Mouse (Mus musculus): ENCODE results near the gene Cfap43.

Cfap43 gene

GRCm38 (mm10) chr19:47885886-47886285 is 33.2 kb downstream of the Cfap43 start:
- DNase-seq (ENCODE audit: low spot score), result no peak

DNA sequence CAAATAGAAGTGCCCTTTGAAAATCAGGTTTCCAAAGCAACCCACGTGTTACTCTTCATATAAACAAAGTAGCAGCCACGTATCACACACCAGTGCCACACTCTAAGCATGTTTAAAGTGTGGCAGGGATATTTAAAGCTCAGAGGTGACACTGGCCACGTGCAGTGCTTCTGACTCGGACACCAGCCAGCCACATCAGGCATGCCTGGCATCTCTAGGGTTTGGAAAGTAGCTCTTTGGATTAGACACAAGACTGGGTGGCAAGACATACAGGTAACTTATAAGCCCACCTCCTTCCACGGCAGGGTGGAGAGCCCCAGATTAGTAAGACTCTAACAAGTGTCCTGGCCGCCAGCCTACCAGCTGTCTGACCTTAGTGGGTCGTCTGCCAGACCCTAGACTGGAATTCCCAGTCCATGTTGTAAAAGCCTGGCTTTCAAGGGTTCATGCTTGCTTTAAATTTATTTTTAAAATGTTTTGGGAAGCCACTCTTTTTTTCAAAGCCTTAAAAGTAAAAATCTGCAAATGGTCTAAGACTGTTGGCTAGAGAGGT is 33.8 kb downstream of the Cfap43 start:
- no peak for DNase-seq (ENCODE audit: low spot score)

GRCm38 (mm10) chr19:47884296-47885085 is 34.6 kb downstream of the Cfap43 start:
- no peak for DNase-seq (ENCODE audit: low spot score)

GRCm38 (mm10) chr19:47882882-47883254 is 36.2 kb downstream of the Cfap43 start:
- peak; percentile 22 for DNase-seq (ENCODE audit: low spot score)

DNA sequence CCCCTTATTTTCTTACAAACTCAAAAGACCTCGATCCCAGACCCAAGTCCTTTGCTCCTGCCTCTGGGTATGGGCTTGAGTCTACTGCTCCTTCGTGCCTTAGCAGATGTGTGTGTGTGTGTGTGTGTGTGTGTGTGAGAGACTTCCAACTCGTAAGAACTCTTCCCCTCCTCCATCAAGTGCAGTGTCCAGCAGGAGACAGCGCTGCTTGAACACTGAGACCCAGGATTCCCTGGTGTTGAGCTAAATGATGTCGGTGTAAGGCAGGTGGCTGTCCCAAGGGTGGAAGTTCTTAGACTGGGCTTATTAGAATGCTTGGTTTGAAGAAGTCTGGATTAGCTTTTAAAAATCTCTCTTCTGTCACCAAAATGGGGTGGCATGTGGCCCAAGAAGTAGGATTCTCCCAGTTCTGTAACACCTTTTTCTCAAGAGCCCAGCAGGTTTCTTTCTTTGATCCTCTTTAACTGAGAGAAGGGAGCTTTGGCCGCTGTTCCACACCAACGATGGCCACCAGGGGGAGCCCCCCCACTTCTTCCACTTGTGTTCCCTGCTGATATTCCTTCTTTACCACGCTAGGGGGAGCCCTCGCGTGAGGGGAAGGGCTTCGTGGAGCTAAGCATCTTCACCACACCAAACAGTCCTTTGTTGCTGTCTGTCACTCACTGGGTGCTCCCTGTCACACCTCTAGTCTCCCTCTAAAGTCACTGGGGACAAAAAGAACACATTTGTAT is 36.8 kb downstream of the Cfap43 start:
- peak; percentile 94 for DNase-seq (ENCODE audit: low spot score)

- DNase-seq (ENCODE audit: low spot score), result no peak
These were observed 37.5 kb downstream of the Cfap43 start for GRCm38 (mm10) chr19:47881538-47881937.

- DNase-seq (ENCODE audit: low spot score), result no peak
These were observed 42.8 kb downstream of the Cfap43 start for GRCm38 (mm10) chr19:47876252-47876651.

DNA sequence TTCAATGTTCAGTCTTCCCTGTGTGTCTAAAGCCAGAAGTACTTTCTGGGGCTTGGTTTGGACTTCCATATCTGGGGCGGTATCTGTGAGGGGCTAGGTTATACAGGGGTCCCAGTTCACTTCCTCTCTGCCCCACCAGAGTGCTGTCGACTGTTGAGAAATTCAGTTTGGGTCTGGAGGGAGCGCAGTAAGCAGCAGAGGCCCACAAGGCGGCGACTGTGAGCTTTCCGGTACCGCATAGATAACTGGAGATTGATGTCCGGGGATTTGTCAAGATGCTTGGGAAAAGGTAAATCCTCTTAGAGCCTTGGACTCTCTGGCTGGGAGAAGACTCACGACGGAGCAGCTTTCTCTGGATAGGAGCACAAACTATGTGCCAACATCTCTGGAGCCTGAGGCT is 47.6 kb downstream of the Cfap43 start:
- peak; percentile 62 for DNase-seq (ENCODE audit: low spot score)

DNA sequence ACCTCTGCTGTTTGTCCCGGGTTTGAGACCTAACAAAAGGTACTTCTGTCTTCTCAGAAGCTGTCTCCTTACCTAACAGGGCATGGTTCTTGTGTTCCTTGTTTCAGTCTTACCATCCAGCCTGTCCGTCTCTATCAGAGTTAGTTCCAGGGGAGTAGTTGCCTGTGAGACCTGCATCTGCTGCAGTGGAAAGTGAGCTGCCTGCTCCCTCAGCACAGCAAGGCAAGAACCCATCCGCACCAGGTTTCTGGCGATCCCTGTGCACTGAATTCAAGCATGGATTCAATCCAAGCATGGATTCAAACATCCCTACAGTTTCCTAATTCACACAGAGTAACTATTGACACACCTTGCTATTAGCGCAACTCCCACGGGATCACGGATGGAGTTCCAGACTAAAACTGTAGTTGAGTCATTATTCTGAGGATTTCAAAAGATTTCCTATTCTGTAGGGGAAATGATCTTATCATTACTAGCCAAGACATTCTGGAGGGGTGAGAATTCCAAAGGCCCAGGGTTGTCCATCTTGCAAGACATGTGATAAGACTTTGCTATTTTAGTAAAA is 48.9 kb downstream of the Cfap43 start:
- DNase-seq (ENCODE audit: low spot score), result no peak

DNA sequence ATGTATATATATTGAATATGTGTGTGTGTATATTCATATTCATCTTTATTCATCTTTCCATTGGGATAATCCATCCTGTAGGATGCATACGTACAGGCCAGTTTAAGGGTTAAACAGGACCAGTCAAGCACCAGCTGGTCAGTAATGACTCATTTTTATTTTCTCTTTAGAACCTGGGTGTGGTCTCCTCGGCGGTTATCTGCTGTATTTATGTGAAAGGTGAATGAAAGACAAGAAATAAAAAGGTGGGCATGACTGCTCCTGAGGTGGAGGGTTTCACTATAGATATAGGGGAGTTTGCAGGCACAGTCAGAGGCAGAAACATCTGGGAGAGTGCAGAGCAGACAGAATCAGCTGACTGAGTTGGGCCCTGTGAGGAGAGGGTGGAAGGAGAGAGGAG is 49.6 kb downstream of the Cfap43 start:
- no peak for DNase-seq (ENCODE audit: low spot score)

DNA sequence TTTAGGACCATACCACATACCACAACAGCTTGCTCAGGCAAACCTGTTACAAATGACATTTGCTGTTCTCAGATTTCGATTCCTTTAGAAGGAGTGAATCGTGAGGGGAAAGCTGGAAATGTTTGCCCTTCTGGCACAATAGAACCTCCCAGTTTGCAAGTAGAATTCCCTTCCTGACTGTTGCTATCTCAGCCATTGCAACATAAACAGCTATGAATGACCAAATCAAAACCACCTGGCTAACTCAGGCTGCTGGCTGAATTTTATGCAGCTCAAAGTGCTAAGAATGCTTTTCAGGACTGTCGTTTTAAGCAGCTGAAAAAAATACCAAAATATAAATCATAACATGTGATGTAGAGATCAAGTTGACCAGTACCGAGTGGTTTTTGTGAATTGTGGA is 50.1 kb downstream of the Cfap43 start:
- no peak for DNase-seq (ENCODE audit: low spot score)

- no peak for DNase-seq (ENCODE audit: low spot score)
These were observed 51.4 kb downstream of the Cfap43 start for GRCm38 (mm10) chr19:47867628-47868175.

GRCm38 (mm10) chr19:47865353-47865947 is 53.6 kb downstream of the Cfap43 start, which contains the start of gene Gsto2:
Gsto2 (plus strand) TSS chr19:47865534.
- DNase-seq (ENCODE audit: low spot score), result peak; percentile 98

DNA sequence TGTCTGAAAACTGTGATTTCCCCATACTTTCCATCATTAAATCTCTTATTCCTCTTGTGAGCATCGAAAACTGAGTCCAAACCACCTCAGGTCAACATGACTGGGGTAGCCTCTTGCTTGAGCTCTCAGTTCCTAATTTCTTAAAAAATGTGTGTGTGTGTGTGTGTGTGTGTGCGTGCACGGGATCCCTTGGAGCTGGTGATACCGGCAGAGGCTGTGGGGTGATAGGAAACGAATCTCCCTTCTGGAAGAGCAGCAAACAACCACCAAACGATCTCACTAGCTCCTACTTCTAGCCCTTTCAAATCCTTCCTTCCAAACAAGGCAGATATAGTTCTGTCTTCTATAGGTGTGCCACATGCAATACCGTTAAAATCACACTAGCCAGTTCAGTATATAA is 54.4 kb downstream of the Cfap43 start:
- no peak for DNase-seq (ENCODE audit: low spot score)

DNA sequence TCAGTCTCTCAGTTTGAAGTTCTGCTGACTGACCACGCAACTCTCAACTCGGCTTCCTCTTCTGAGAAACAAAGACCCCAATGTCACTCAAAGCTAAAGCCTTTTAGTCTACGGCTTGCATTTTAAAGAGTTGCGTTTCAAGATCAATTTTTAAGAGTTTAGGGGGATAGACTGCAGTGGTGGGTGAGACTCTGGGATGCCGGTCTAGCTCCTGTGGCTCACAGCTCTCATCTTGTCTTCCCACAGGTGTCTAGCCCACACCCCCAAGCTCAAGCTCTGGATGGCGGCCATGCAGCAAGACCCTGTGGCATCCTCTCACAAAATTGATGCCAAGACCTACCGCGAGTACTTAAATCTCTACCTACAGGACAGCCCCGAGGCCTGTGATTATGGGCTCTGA is 55.0 kb downstream of the Cfap43 start:
- DNase-seq (ENCODE audit: low spot score), result no peak

- DNase-seq (ENCODE audit: low spot score), result no peak
These were observed 56.5 kb downstream of the Cfap43 start for GRCm38 (mm10) chr19:47862581-47862980.

GRCm38 (mm10) chr19:47859180-47859579 is 59.9 kb downstream of the Cfap43 start:
- no peak for DNase-seq (ENCODE audit: low spot score)

DNA sequence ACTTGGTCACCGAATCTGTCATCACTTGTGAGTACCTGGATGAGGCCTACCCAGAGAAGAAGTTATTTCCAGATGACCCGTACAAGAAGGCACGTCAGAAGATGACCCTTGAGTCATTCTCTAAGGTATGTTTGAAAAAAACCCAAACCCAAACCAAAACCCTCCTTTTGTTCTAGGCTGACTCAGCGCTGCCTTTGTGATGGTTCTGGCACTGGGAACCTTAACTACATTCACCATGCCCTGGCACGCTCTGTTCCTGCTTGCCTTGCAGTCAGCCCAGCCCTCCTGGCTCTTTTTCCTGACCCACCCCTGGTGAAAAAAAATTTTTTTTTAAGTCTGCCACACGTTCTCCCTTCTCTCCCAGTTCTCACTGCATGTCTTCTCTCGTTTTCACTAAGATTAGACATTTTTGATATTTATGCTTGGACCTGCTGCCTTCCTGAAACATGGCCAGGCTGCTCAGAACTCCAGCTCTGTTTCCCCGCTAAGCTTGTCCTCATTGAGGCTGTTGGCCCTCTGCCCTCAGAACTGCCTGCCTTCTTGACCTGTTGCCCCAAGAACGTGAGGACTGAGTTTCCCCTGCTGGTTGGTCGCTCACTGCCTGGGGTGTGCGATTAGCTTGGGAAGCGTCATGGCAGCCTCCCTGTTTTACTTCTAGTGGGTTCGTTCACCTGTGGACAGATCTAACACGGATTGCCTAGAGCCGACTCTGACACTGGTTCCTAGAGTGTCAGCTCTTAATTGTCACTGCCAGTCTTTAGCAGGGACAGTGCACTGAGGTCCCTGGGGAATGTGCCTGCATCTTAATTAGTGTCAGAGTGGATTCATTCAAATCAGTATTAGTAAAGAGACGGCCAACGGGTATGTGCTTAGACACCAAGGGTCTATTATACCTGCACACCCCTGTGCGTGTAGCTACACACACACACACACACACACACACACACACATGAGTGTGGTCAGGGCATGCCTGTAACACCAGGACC is 60.8 kb downstream of the Cfap43 start:
- DNase-seq (ENCODE audit: low spot score), result no peak

- DNase-seq (ENCODE audit: low spot score), result peak; percentile 94
These were observed 64.0 kb downstream of the Cfap43 start, which contains the start of gene Gsto1 for GRCm38 (mm10) chr19:47854796-47855783. Gsto1 (plus strand) TSS chr19:47854970.

Data from embryo, embryonic 10.5 days (tissue).